Mouse (Mus musculus) right cerebral cortex, postnatal 14 days (tissue): Measurements from ENCODE around the gene Akap10.
"Not testable (repeated sequence)": the region's sequence is repeated elsewhere in the genome, so short reads cannot be mapped to it uniquely, and the experiment has no call there.

Source experiments
- DNase-seq: peaks from one replicate; pipeline ENCODE4 v3.0.0; 2022

Akap10 gene

DNA sequence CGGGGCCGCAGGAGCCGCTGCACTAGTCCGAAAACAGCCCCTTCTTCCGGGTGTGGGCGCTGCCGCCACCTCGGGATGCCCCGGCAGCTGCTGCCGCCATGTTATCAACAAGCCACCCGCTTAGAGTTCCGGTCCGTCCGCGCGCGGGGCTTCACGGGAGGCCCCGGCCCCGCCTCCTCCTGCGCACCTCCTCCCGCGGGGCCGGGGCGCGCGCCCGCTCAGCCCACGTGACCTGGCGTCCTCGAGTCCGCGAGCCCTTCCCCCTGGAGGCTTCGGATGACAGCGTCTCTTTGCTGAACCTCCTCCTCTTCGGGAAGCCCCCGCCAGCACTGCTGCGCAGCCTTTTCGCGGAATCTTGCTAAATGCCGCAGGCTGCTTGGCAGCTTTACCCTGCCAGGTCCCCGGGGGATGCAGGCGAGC lies at the start of gene Akap10:
TSS of gene Akap10 (minus strand) at position 155 of the 420 bp plus-strand sequence.
- peak; percentile 95 for DNase-seq

DNA sequence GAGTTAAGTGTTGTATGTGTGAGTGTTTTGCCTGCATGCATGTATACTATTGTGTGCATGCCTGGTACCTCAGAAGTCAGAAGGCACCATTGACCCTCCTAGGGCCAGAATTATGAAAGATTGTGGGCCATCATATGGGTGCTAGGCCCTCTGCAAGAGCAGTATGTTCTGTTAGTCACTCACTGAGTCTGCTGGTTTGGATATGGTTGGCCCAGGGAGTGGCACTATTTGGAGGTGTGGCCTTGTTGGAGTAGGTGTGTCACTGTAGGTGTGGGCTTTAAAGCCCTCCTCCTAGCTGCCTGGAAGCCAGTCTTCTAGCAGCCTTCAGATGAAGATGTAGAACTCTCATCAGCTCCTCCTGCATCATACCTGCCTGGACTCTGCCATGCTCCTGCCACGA lies 45.7 kb upstream of the Akap10 start:
- no peak for DNase-seq

DNA sequence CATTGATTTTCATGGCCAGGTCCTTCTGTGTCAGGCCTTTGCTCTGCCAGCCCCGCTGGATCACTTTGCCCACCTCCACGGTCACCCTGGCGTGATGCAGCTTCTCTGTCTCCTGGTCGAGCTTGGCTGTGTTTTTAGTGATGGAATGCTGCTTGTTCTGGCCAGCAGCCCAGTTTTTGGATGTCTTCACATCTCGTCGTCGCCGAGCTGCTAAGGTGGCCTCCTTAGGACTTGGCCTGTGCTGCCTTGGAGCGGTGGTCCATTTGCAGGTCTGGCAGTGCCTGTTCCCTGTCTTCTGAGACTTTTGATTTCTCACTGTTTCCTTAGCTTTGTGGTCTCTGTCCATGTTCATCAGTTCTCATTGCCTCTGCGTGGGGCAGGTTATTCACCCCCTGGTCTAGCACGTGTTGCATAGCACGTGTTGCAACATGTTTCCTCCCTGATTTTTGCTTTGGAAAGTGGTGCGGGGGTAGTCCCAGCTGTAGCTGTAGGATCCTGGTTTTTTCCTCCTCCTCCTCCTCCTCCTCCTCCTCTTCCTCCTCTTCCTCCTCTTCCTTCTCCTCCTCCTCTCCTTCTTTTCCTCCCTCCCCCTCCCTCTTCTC lies 44.2 kb upstream of the Akap10 start:
- no peak for DNase-seq

DNA sequence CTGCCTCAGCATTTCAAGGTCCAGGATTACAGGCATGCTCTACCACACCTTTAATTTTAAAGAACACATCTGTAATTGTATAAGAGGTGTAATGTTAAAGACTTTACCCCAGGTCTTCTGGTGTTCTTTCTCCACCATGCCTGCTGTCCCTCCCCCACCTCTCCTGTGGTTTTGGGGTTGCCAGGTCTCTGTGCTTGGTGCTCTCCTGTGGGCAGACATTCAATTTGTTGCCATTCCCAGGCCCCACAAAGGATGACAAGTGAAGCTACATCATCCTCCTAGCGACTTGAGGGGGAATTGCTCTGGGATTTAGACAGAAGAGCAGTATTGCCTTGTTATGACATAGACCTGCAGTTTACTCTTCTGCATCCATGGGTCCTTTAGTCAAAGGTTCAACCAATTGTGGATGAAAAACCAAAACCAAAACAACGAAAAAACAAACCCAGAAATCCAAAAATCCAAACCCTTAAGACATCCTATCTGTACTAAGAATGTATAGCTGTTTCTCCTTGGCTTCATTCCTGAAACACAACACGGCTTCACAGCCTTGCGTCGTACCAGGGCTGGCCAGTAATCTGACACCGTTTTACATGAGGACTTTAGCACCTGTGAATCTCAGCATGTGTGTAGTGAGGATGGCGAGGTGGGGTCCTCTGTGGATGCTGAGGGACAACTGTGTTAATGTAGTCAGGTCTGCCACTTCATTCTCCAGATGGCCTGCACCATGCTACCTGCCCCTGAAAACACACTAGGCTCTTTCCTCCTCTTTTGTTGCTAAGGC lies 41.6 kb upstream of the Akap10 start:
- DNase-seq, result no peak

DNA sequence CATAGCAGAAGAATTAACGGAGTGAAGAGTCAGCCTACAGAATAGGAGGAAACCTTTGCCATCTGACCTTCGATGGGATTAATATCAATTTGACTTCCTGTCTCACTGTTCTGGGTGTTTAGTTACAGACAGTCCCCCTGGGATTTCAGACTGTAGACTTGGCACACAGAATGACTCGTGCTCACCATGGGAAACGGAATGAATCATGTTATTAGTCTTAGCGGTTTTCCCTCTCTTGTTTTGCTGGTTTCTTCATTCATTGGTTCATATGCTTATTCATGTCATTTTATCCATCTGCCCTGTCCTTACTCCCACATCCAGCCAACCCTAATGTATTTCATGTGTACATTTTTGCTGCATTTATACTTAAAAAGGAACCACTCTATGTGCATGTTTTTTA lies 40.8 kb upstream of the Akap10 start:
- no peak for DNase-seq

DNA sequence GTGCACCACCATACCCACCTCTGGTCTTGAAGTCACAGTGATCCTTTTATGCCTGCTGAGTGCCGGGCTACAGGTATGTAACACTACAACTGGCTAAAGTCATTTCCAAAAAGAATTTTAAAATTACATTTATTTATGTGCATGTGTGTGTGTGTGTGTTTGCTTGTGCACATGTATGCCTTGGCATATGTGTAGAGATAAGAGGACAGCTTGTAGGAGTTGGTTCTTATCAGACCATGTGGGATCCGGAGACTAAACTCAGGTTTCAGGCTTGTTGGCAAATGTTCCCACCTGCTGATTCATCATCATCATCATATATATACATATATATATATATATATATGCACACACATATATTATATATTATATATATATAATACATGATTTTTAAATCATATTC lies 38.8 kb upstream of the Akap10 start:
- DNase-seq, result no peak

DNA sequence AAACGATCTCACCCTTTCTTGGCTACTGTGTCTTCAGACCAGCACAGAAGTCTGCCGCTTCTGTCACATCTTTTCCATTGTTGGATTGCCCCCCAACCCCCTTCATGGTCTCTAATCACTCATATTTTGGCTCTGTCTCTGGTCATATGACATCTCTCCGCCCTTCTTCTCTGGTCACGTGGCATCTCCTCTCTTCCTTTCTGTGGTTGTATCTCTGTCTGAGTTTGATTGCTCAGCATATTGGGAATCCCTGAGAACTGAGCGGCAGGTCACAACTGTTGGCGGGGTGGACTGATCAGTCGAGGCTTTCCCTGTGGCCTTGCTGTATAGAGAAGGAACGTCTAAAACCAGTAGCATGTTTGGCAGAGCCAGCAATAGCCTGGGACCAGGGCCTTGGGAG lies 37.0 kb upstream of the Akap10 start:
- DNase-seq, result no peak

DNA sequence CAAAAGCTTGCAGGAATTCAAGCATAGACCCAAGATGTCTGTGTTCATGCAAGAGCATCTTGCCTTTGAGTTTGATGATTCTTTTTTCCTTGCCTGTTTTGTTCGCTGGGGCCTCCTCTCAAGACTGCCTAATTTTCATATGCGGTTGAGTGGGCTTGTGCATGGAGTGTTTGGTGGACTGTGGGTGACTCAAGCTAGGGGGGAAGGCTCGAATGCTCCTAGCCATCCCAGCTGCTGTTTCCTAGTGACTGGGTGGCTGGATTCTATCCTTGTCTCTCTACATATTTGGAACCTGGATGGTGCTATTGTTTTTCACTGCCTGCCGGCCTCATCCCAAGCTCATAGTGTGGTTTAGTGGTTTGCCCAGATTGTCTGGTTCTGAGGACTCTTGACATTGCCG lies 34.6 kb upstream of the Akap10 start:
- no peak for DNase-seq

DNA sequence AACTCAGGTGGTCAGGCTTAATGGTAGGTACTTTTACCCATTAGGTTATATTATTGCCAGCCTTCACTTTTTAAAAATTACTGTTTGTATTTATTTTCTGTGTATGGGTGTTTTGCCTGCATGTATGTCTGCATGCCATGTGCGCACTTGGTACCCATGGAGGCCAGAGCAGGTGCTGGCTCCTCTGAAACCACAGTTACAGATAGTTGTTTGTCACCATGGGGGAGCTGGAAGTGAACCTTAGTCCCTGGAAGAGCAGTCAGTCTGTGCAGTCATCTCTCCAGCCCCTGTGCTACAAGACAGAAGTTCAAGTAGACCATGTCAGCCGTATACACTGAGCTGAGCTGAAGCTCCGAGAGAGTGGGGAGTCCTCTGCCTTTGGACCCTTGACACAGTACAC lies 33.1 kb upstream of the Akap10 start:
- DNase-seq, result no peak

DNA sequence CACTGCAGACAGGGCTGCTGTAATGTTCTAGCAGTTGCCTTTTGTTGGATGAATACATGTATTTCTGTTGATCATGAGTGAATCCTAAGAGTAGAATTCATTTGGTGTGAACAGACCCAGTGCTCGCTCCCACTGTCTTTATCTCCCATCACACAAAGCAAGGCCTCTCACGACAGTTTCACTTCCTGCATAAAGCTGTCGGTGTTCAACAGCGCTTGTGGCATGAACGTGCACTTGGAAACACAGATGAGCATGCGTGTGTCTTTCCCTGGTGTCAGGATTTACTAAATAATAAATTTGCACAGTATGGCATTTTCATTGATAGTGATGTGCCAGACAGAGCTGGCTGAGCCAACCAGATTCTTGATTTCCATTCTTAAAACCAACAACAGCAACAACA lies 32.6 kb upstream of the Akap10 start:
- DNase-seq, result no peak

DNA sequence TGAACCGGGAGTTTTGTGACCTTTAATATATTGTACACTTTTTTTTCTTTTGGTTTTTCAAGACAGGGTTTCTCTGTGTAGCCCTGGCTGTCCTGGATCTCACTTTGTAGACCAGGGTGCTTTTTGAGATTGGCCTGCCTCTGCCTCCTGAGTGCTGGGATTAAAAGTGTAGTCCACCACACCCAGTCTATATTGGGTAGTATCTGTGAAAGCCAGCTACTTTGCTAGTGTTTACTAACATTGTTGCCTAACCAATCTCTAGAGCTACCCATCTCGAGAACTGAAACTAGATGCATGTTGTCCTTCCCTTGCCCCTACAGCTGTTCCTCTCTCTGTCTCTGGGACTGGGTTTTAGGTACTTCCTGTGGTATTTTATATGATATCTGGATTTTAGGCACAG lies 30.0 kb upstream of the Akap10 start:
- DNase-seq, result no peak

DNA sequence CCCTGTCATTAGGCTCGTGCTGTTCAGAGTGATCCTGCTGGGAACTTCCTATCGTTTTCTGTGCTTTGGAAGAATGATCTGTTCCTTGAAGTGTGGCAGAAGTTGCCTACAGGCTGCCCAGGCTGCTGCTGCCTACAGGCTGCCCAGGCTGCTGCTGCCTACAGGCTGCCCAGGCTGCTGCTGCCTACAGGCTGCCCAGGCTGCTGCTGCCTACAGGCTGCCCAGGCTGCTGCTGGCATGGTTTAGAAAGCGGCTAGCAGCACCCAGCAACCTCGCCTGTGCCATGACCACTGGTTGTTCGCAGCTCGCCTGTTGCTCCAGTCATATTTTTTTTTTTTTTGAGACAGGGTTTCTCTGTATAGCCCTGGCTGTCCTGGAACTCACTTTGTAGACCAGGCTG lies 28.7 kb upstream of the Akap10 start:
- not testable (repeated sequence) for DNase-seq

DNA sequence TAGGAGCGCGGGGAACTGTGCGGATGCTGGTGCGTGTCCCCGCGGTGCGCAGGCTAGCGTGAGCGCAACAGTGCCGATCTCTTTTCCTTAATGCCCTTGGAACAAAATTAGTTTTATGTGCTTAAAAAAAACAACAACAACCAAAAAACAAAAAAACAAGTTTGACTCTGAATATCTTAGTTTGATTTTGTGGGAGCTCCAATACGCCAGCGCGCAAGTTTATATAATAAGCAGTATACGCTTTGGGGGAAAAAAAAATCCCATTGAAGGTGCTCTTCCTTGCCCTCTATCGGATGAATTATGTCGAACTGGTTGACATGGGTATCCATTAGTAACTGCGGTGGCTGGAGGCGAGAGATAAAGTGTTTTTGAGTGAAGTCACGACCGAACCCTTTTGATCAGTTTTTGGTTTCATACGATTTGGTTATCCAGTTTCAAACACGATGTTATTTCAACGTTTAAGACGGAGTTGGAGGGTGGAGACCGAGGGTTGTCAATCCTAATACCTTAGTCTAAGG lies 27.3 kb upstream of the Akap10 start:
- peak; percentile 21 for DNase-seq

DNA sequence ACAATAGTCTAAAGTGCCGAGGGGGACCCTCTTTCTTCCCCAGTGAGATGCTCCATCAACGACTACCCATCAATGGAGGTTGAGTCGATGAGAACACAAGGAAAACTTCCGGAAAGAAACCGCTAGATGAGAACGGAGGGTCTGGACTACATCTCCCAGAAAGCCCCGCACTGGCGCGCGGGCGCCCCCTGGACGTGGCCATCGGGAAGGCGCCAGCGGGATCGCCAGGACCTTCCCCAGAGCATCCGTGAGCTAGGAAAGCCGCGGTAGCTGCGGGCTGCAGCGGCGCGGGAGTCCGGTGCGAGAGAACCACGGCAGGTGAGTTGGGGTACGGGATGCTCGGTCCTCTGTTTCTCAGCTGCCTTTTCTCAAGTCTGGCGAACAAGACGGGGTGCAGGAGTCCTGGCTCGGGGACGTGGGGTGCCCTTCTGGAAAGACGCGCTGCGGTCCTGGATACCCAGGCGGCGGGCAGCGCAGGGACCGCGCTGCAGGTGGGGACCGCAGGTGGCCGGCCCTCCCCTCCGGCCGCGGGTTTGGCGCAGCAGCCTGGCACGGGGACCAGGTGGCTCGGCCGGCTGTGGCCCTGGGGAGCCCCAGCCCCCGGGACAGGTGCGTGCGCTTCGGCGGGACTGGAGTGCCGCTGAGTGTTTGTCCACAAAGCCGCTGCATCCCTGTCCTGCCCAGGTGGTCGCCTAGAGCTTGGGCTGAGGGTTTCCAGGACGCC lies 26.7 kb upstream of the Akap10 start, which contains the start of gene Specc1:
TSS of gene Specc1 (plus strand) at position 192 of the 724 bp plus-strand sequence.
- DNase-seq, result peak; percentile 89

DNA sequence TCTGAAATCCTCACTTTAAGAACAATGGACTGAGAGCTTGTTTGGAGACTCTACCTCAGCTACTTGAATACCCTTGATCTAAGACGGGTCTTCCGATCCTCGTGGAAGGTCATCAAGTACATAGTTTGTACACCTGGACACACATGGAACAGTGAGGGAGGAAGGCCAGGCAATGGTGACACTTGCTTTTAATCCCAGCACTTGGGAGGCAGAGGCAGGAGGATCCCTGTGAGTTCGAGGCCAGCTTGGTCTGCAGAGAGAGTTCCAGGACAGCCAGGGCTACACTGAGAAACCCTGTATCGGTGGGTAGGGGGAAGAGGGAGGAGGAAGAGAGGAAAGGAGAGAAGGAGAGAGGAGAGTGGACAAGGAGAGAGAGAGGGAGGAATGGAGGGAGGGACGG lies 25.9 kb upstream of the Akap10 start:
- DNase-seq, result no peak

DNA sequence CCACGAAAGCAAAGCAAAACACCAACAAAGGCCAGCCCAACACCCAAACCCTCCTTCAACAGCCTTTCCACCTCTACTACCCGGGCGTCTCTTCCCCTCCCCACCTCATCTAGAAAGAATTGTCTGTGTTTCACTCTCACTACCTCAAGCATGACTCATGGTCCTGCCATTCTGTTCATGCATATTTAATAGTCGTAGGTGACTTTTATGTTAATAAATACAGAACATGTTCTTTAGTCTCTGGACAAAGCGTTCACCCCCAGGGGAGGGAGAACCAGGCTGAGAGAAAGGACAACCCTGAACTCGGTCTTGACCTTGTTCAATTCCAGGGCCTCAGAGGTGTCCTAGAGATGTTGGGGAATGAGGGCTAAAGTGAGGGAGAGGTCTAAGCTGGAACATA lies 25.1 kb upstream of the Akap10 start:
- DNase-seq, result no peak

DNA sequence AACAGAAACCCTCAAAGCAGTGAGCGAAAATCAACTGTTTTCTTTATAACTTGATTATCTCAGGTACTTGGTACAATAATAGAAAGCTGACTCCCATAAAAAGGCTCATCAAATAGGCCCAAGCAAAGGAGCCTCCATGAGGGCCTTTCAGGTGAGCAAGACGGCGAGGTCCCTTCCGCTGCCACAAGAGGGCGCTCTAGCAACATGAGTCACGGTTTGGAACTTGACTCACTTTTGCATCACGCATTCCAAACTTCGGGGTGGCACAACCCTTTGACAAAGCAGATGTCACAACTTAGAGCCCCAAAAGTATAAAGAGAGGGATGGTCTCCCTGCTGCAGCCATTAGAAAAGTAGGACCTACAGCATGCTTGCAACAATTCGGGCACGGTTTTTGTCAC lies 20.6 kb upstream of the Akap10 start:
- DNase-seq, result peak; percentile 95

DNA sequence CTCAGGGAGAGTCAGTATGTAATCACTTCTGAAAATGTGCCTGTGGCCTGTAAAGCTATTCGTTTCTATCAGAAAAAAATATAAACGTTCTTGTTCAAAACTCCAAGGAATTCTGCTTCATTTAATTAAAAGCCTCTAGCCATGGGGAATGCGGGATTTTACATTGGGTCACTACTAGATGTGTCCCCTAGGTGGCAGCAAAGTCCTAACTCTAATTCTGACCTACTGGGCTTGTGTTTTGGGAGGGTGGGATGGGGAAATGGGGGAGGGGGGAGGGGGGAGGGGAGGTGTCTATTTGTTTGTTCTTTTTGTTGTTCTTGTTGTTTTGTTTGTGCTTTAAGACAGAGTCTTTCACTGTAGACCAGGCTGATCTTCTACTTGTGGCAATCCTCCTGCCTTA lies 19.3 kb upstream of the Akap10 start:
- peak; percentile 46 for DNase-seq

DNA sequence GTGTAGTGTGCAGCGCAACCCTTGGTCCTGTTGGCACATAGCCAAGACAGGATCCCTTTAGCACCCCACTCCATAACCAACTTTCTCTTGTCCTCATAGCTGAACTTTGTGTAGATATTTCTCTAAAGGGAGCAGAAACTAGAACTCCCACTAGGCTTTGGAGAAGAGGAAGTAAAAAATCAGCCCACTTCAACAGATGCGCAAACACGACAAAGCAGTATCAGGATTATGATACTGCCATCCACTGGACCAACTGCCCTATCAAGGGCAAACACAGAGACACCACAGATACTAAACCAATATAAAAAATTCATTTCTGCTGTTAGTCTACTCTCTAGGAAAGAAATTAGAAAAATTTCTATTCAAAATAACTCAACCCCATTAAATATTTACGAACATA lies 16.6 kb upstream of the Akap10 start:
- no peak for DNase-seq

DNA sequence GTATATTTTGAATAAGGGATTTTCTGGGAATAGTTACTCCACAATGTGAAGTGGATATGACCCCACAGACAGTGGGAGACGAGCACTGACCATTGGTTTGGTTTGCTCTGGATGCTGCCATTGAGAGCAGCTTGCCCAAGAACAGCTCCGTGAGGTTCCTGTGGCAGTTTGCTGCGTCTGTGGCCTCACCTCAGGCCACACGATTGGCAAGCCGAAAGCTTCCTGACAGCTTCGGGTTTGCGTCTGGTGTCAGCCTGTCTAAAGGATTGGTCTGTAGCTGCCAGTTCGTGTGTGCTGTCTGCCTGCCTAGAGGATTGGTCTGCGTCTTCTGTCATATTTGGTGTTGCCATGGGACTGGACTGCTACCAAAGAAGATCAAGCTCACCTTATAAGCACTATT lies 14.4 kb upstream of the Akap10 start:
- DNase-seq, result no peak

DNA sequence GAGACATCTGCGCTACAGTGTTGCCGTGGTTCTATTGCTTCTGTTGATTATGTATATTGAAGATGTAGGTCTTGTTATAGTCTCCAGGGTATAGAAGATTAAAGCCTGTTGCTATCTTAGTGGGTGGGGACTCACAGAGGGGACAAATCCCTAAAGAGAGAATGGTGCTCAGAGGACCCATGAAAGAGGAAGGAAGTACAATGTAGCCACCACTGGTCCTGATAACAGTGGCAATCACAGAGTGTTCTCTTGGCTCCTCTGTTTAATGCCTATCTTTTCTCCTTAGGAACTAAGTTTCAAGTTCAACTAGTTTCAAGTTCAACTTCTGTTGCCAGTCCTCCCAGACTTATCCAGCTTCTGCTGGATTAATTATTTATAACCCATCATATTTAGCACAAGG lies 12.9 kb upstream of the Akap10 start:
- no peak for DNase-seq

DNA sequence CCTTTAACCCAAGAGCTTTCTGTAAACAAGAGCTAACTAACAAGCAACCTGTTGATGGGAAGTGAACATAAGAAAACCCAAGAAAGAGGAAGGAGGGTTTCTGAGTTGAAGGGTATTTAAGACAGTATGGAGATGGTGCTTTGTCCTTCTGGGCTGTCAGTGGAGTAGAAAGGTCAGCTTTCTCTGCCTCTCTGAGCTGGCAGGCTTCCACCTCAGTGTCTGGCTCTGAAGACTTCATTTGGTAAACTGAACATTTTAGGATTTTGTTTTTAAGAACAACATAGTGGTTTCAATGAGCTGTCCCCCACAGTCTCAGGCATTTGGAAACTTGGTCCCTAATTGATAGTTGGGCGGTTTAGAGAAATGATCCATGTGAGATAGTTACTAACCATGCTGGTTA lies 7.7 kb upstream of the Akap10 start:
- no peak for DNase-seq

DNA sequence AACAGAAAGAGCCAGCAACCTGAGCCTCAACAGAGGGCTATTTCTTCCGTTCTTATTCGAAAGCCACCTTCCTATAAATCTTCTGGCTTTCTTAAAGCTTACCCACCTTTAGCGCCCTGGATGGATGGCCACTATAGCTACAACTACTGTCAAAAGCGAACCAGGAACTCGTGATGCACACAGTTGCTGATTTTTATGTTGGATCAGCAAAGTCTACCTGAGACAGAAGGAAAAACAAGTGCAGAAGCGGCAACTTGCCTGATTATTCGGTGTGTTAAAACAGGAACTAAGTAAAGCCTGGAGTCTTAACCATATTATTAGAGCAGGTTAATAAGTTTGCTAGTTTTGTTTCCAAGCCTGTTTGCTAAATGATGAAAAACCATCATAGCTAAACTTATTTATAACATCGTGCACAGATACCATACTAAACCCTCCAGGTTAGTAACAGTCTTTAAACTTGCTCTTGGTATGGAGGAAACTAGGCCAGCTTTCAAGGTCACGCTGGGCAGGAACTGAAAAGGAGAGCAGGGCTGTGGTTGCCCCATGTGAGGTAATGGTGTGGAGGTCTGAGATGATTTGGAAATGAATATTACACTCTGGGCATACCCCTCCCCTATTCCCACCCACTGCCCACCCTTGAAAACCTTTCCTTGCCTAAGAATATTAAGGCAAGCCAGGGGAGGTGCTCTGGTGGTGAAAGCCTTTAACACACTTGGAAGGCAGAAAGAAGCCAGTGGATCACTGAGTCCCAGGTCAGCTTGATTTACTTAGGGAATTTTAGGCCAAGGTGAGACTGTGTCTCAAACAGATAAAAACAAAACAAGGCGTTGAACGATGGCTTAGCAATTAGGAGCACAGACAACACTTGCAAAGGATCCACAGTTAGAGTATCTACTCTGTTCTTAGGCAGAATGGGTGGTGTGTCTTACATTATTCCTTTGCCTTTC lies 861 bp upstream of the Akap10 start:
- DNase-seq, result no peak
